Mouse (Mus musculus): ENCODE measurements around the gene Pip4k2a.

- TF ChIP-seq CTCF (IDR thresholded peaks at IDR 0.05; ENCODE audit: borderline replicate concordance, insufficient read depth, low read depth, low read length) (no peak), POLR2A (IDR thresholded peaks at IDR 0.05; ENCODE audit: borderline replicate concordance, insufficient read depth, low read length) (no peak)
Measured at GRCm38 (mm10) chr2:18957459-18957858, 40.5 kb downstream of the Pip4k2a start.
